Mouse (Mus musculus): Measurements from ENCODE around the gene Gpx2.

GRCm38 (mm10) chr12:76780639-76781468 lies 14.5 kb downstream of the Gpx2 start:
- no peak for TF ChIP-seq GABPA (IDR thresholded peaks at IDR 0.05; ENCODE audit: insufficient replicate concordance, low read depth, low read length)
- TF ChIP-seq SMC3 (IDR thresholded peaks at IDR 0.05; ENCODE audit: low read depth, low read length) = no peak
- TF ChIP-seq MYC (IDR thresholded peaks at IDR 0.05; ENCODE audit: low read depth, low read length) = no peak

Data from CH12.LX (cell line).